Mouse (Mus musculus) heart, postnatal 14 days (tissue): ENCODE measurements around the gene Flt3. TPM values are rescaled to one million over a fixed set of nuclear protein-coding genes. Genes with fewer than 3 reads are reported as not detected.

Experiments
- DNase-seq, 2 experiments: peaks; one replicate each; pipeline ENCODE4 v3.0.0; 2021 to 2022
- intact Hi-C: fragments of 180-260 bp; cut with DNase I; formaldehyde crosslinking; loops from one replicate; pipeline ENCODE4 v1.15.1; 2025
- total RNA-seq, 2 experiments: library from RNA; stranded (reverse); gene quantifications; 2 replicates each; pipeline ENCODE4 v1.2.3; 2021

Gene Flt3
- total RNA-seq, 2 experiments from 2014 or later: 0.12 to 0.15 TPM

GRCm38 (mm10) chr5:147317991-147318390 is 82.3 kb downstream of the Flt3 start:
- intact Hi-C loops: loop anchor here (2.0 to 10.0 kb wide), 5 partner anchors 91 to 643 kb away; no protein-coding TSS in a partner anchor
- no peak for DNase-seq

- intact Hi-C loops: loop anchor here (5.0 to 10.0 kb wide), 3 partner anchors 90 to 643 kb away; no protein-coding TSS in a partner anchor
- DNase-seq: no peak
Observed at GRCm38 (mm10) chr5:147317321-147317720, 83.0 kb downstream of the Flt3 start.

- no peak for DNase-seq
- intact Hi-C loops: loop anchor here (5.0 to 10.0 kb wide), 3 partner anchors 88 to 641 kb away; no protein-coding TSS in a partner anchor
Observed at GRCm38 (mm10) chr5:147315432-147316075, 84.7 kb downstream of the Flt3 start.

- DNase-seq: no peak
- intact Hi-C loops: loop anchor here (5.0 to 10.0 kb wide), 3 partner anchors 88 to 640 kb away; no protein-coding TSS in a partner anchor
Observed at GRCm38 (mm10) chr5:147314646-147315431, 85.5 kb downstream of the Flt3 start.

- DNase-seq: no peak
- intact Hi-C loops: loop anchor here (10.0 kb wide), 1 partner anchor 638 kb away; no protein-coding TSS in a partner anchor
Observed at GRCm38 (mm10) chr5:147312830-147313685, 87.2 kb downstream of the Flt3 start.

- intact Hi-C loops: loop anchor here (10.0 kb wide), 1 partner anchor 635 kb away; no protein-coding TSS in a partner anchor
Observed at GRCm38 (mm10) chr5:147309786-147310185, 90.5 kb downstream of the Flt3 start.

GRCm38 (mm10) chr5:147308451-147308850 is 91.8 kb downstream of the Flt3 start:
- intact Hi-C loops: no loop called here
- no peak for DNase-seq

More at GRCm38 (mm10) chr5:147309786-147310185, 90.5 kb downstream of the Flt3 start:
- DNase-seq: no peak

GRCm38 (mm10) chr5:147307398-147307785 is 92.9 kb downstream of the Flt3 start:
- intact Hi-C loops: no loop called here

GRCm38 (mm10) chr5:147306638-147307397 is 93.5 kb downstream of the Flt3 start, which contains the start of gene Cdx2:
Gene Cdx2 (minus strand): TSS chr5:147307270.
- intact Hi-C loops: no loop called here
- no peak for DNase-seq

More at GRCm38 (mm10) chr5:147307398-147307785, 92.9 kb downstream of the Flt3 start:
- no peak for DNase-seq

- intact Hi-C loops: no loop called here
- DNase-seq: no peak
Observed at GRCm38 (mm10) chr5:147305856-147306637, 94.2 kb downstream of the Flt3 start.

- intact Hi-C loops: no loop called here
- no peak for DNase-seq
Observed at GRCm38 (mm10) chr5:147305166-147305565, 95.1 kb downstream of the Flt3 start.

- intact Hi-C loops: no loop called here
- DNase-seq: no peak
Observed at GRCm38 (mm10) chr5:147304276-147305155, 95.8 kb downstream of the Flt3 start.

- DNase-seq: no peak
- intact Hi-C loops: no loop called here
Observed at GRCm38 (mm10) chr5:147302746-147303400, 97.4 kb downstream of the Flt3 start.

- intact Hi-C loops: no loop called here
- DNase-seq: no peak
Observed at GRCm38 (mm10) chr5:147302141-147302540, 98.1 kb downstream of the Flt3 start.

GRCm38 (mm10) chr5:147301781-147302070 is 98.6 kb downstream of the Flt3 start:
- intact Hi-C loops: no loop called here
- no peak for DNase-seq

- DNase-seq: no peak
- intact Hi-C loops: no loop called here
Observed at GRCm38 (mm10) chr5:147300917-147301780, 99.1 kb downstream of the Flt3 start.

GRCm38 (mm10) chr5:147300001-147300363 is 100.3 kb downstream of the Flt3 start:
- no peak for DNase-seq
- intact Hi-C loops: no loop called here
